Mouse (Mus musculus): ENCODE results near the gene Reps2.

DNA sequence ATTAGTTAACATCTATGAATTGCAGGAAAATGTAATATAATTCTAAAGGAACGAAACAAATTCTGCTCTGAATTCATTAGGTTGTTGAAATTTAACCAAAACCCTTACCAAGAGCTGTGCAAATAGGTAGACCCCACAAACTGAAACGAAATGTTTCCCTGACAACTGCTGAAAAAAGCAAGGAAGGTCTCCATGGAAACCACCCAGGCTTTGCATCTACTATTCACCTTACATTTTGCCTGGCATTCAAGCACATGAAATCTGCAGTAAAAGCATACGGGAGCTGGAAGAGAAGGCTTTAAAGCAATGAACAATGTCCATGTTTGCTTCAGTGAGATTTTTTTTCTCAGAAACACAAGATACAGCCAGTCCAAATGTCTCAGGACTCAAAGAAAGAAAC is 59.1 kb downstream of the Reps2 start:
- no peak for TF ChIP-seq CTCF (IDR thresholded peaks at IDR 0.05; ENCODE audit: borderline replicate concordance, insufficient read depth, low read length)
- no peak for TF ChIP-seq POLR2A (IDR thresholded peaks at IDR 0.05; ENCODE audit: low read depth, low read length)

Measured in embryonic fibroblast, embryonic 13.5 days (primary cell).